Mouse (Mus musculus) midbrain, embryonic 12.5 days (tissue): ENCODE results near the gene Apol11b. TPM values are rescaled to one million over a fixed set of nuclear protein-coding genes. Genes with fewer than 3 reads are reported as not detected.
"Not testable (repeated sequence)": the region's sequence is repeated elsewhere in the genome, so short reads cannot be mapped to it uniquely, and the experiment has no call there.

Experiments used
- ATAC-seq: fragments of 200-750 bp; cut with Nextera tagmentation; 2 replicates; pipeline ENCODE4 v1.8.0; 2017; ENCODE audit warnings: low read depth, moderate TSS enrichment, moderate library complexity; ENCODE audit not compliant: low FRiP score
- H3K27ac ChIP-seq: fragments of 300-500 bp; sonication (generic); replicated peaks from 2 replicates; pipeline ENCODE4 v1.5.1; 2016; ENCODE audit warnings: mild to moderate bottlenecking
- H3K27me3 ChIP-seq: fragments of 300-500 bp; sonication (generic); 2 replicates; pipeline ENCODE4 v1.6.1; 2016; ENCODE audit warnings: mild to moderate bottlenecking
- H3K36me3 ChIP-seq: fragments of 300-500 bp; sonication (generic); 2 replicates; pipeline ENCODE4 v1.6.1; 2016
- H3K4me1 ChIP-seq: fragments of 300-500 bp; sonication (generic); 2 replicates; pipeline ENCODE4 v1.6.1; 2016
- H3K4me2 ChIP-seq: fragments of 300-500 bp; sonication (generic); replicated peaks from 2 replicates; pipeline ENCODE4 v1.6.1; 2016; ENCODE audit warnings: mild to moderate bottlenecking, moderate library complexity
- H3K4me3 ChIP-seq: fragments of 300-500 bp; sonication (generic); 2 replicates; pipeline ENCODE4 v1.5.1; 2016; ENCODE audit warnings: mild to moderate bottlenecking
- H3K9ac ChIP-seq: fragments of 300-500 bp; sonication (generic); replicated peaks from 2 replicates; pipeline ENCODE4 v1.6.1; 2016; ENCODE audit warnings: mild to moderate bottlenecking, moderate library complexity
- H3K9me3 ChIP-seq: fragments of 300-500 bp; sonication (generic); 2 replicates; pipeline ENCODE4 v1.6.1; 2016; ENCODE audit warnings: mild to moderate bottlenecking
- WGBS: fragments of 180-500 bp; shearing (Covaris S2); methylation state at CpG from one replicate; pipeline ENCODE4 v1.1.7; 2016; 5-methylcytosine and 5-hydroxymethylcytosine counted together
- polyA plus RNA-seq: library from polyadenylated mRNA; unstranded; fragments of >200 nt; fragmentation: Nextera tagmentation; extraction: Ambion mirVana; gene quantifications from 2 replicates; pipeline ENCODE4 v1.2.1, GENCODE M21; 2016

The Apol11b gene
- 0.11 and 0.25 TPM in 2 replicates for polyA plus RNA-seq

DNA sequence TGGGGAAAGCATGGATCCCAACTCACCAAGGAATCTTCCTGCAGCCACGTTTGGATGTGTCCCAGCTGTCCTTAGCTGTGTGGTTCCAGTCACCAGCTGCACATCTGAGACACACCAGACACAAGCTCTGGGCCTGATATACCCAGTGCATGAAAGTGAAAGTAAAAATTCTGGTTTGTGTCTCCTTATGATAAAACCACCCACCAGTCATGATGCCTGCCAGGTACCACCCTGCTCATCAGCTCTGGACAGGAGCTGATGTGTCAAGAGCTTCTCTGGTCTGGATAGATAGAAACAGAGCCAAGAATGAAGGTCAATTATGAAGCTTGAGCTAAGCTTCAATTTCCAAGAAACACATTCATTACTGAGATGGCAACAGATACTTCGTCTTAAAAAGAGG lies at the start of gene Apol11b:
TSS of gene Apol11b (minus strand) at position 111 of the 400 bp plus-strand sequence.
- H3K36me3 ChIP-seq, H3K4me3 ChIP-seq, H3K9me3 ChIP-seq, ATAC-seq, H3K9ac ChIP-seq, H3K27ac ChIP-seq, H3K4me2 ChIP-seq, H3K4me1 ChIP-seq, H3K27me3 ChIP-seq: not testable (repeated sequence)
- WGBS = 75% methylated on average over 2 of the region's 2 CpGs

DNA sequence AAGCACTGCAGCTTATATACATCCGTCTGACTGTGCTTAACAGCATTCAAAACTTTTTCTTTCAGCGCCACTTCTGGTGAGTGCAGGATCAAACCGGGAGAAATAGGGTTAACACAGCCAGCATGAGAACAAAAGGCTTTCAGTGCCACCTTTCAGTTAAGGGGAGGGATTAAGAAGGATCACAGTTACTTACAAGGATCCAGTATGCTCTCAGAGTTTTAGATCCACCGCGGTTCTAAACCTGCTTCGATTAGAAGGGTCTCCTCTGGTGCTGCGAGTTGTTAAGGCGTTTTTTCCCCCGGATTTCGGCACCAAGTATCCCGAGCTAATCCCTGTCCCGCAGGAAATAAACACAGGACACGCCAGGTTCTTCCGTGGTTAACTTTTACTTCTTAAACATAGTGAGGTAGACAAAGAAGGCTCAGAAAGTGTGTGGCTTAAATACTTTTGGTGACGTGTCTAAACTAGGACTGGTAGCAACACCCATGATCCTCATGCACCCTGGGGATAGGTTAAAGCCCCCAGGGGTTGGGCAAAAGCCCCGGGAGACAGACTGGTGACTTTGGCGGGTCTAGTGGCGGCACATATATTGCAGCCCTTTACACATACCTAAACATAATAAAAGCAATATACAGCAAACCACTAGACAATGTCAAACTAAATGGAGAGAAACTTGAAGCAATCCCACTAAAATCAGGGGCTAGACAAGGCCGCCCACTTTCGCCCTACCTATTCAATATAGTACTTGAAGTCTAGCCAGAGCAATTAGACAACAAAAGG lies 48.6 kb upstream of the Apol11b start:
- Histone ChIP-seq H3K4me3 (peak overlapping the region; percentile 26), H3K4me2 (peak overlapping the region; percentile 51)
- 6% methylated on average over 20 of the region's 20 CpGs for WGBS
- H3K36me3 ChIP-seq, ATAC-seq, H3K27me3 ChIP-seq, H3K27ac ChIP-seq, H3K9ac ChIP-seq, H3K4me1 ChIP-seq, H3K9me3 ChIP-seq: not testable (repeated sequence)

DNA sequence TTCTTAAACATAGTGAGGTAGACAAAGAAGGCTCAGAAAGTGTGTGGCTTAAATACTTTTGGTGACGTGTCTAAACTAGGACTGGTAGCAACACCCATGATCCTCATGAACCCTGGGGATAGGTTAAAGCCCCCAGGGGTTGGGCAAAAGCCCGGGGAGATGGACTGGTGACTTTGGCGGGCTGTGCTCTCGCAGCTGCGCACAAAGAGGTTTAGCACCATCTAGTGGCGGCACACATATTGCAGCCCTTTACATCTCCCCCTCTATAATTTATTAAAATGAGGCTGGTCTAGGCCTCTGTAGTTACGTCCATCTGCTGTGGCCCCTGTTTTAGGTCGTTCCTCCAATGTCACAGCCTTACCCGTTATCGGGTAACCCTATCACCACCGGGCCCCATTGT lies 40.9 kb upstream of the Apol11b start:
- not testable (repeated sequence) for ATAC-seq, H3K4me3 ChIP-seq, H3K9me3 ChIP-seq, H3K36me3 ChIP-seq, H3K27me3 ChIP-seq, H3K4me1 ChIP-seq, H3K9ac ChIP-seq, H3K27ac ChIP-seq, H3K4me2 ChIP-seq
- whole genome bisulfite sequencing = 19% methylated on average over 11 of the region's 11 CpGs

DNA sequence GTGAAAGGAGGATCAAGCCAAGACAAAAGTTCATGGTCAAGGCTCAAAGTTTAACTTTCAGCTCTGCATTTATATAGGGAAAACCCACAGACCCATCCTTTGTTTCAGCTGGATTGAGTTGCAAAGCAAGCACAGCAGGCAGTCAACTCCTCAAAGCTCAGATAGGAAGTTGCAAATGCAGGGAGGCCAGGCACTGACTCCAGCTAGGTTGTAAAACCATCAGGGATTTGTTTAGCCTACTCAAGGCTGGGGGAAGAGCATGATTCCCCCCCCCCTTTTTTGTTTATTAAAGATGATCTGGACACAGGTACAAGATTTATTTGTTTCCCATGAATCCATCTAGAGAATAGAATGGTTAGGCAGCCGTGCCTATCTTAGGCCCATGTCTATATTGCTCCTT lies 31.0 kb upstream of the Apol11b start:
- WGBS = 85% methylated on average over 1 of the region's 1 CpGs
- H3K36me3 ChIP-seq, H3K9ac ChIP-seq, ATAC-seq, H3K4me3 ChIP-seq, H3K9me3 ChIP-seq, H3K27me3 ChIP-seq, H3K4me2 ChIP-seq, H3K27ac ChIP-seq, H3K4me1 ChIP-seq: not testable (repeated sequence)

DNA sequence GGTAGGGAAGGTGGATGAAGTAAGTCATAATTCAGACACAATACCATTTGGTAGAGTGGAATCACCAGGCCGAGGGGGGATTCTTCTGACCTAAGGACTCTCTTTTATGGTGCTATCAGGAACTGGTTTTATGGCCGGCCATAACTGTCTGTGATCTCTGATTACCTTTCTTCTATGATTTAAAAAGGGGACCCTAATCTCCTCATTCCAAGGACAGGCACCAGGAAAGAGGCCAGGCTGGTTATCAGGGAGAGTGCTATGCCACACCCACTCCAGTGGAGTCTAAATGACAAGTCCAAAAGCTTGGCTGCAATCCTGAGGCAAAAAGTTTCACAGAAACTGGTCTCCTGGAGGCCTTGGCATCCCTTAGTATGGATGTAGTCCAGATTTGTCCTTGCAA lies 18.8 kb upstream of the Apol11b start:
- H3K27ac ChIP-seq, H3K36me3 ChIP-seq, H3K4me1 ChIP-seq, H3K4me2 ChIP-seq, H3K9ac ChIP-seq, ATAC-seq, H3K9me3 ChIP-seq, H3K27me3 ChIP-seq, H3K4me3 ChIP-seq: not testable (repeated sequence)
- WGBS = 87% methylated on average over 2 of the region's 2 CpGs

DNA sequence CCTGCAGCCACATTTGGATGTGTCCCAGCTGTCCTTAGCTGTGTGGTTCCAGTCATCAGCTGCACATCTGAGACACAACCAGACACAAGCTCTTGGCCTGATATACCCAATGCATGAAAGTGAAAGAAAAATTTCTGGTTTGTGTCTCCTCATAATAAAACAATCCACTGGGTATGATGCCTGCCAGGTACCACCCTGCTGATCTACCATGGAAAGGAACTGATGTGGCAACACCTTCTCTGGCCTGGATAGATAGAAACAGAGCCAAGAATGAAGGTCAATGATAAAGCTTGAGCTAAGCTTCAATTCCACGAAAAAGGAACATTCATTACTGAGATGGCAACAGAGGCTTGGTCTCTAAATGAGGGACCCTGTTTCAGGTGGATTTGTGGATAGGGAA lies 16.7 kb upstream of the Apol11b start:
- H3K27me3 ChIP-seq, H3K27ac ChIP-seq, H3K4me2 ChIP-seq, H3K36me3 ChIP-seq, H3K4me1 ChIP-seq, ATAC-seq, H3K9me3 ChIP-seq, H3K4me3 ChIP-seq, H3K9ac ChIP-seq: not testable (repeated sequence)
- 100% methylated on average over 1 of the region's 1 CpGs for WGBS

DNA sequence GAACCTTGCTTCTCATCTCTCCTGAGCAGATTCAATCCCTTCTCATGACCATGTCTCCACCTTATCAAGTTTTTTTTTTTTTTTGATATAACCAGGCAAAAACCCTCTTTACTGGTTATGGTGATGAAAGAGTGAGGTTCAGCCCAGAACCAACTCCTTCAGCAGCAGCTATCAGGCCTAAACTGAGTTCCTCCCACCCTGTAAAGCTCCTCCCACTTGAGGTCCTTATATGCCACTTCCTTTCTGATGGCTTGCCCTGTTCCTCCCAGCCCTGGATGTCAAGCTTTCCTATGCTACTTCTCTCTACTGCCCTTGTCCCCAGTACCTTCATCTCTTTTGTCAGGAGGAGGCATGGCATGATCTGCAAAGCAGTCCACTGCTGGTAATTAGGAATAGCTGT lies 8.1 kb upstream of the Apol11b start:
- ATAC-seq, H3K9ac ChIP-seq, H3K4me2 ChIP-seq: not testable (repeated sequence)

DNA sequence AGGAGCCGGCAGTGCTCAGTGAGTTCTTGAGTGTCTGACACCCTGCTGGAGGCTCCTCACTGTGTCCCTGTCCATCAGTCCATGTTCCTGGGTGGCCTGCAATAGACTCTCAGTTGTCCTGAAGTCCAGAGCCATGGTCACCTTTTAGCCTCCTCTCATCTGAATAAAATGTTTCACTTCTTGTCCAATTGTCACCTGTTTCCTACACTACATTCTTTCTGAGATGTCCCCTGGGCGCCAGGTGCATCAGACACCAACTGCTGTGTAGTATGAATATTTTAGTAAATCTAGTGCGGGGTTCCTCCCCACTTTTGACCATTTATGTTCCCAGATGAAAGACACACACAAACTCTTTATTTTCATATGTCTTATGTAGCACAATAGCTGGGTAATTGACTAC lies 13.3 kb downstream of the Apol11b start:
- H3K4me1 ChIP-seq, ATAC-seq, H3K4me3 ChIP-seq, H3K9ac ChIP-seq, H3K27me3 ChIP-seq, H3K36me3 ChIP-seq, H3K4me2 ChIP-seq, H3K9me3 ChIP-seq, H3K27ac ChIP-seq: not testable (repeated sequence)
- 86% methylated on average over 3 of the region's 3 CpGs for WGBS

More for the DNA sequence above, 8.1 kb upstream of the Apol11b start:
- not testable (repeated sequence) for H3K36me3 ChIP-seq, H3K27ac ChIP-seq, H3K4me1 ChIP-seq, H3K27me3 ChIP-seq, H3K9me3 ChIP-seq, H3K4me3 ChIP-seq

DNA sequence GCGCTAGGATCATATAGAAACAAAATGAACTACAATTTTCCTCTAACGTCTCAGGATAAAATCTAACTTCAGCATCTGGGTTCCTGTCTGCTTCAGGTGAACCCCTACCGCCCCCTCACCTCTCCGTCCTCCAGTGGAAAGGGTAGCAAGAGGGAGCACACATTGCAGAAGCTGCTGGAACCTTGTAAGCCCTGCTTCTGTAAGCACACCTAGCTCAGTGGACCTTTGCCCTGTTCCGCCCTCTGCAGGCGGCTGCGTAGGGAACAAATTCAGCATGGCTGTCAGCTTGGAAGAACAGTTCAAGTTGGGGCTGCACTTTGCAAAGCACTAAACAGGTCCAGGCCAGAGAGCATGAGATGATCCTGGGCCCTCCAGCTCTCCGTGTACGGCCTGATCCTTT lies 14.4 kb downstream of the Apol11b start:
- not testable (repeated sequence) for ATAC-seq, H3K36me3 ChIP-seq
- 60% methylated on average over 9 of the region's 9 CpGs for WGBS

DNA sequence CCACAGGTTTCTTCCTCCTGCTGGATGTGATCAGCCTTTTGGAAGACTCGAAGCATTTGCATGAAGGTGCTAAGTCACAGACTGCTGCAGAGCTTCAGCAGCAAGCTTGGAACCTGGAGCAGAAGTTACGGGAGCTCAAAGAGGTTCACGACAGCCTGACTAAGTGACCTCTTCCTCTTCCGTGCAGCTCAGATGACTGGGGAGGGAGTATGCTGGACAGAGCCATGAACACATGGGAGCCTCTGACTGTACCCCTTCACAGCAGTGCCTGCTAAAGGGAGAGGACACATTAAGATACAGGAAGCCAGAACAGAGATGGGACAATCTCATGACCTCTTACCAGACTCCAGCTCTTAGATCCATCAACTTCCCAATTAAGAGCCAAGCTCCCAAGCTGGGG lies 16.6 kb downstream of the Apol11b start:
- H3K27ac ChIP-seq, H3K9me3 ChIP-seq, ATAC-seq, H3K9ac ChIP-seq, H3K4me1 ChIP-seq, H3K4me3 ChIP-seq, H3K4me2 ChIP-seq, H3K36me3 ChIP-seq, H3K27me3 ChIP-seq: not testable (repeated sequence)
- WGBS = 81% methylated on average over 4 of the region's 4 CpGs

More for the DNA sequence above, 14.4 kb downstream of the Apol11b start:
- H3K27ac ChIP-seq, H3K9ac ChIP-seq, H3K9me3 ChIP-seq, H3K4me2 ChIP-seq, H3K27me3 ChIP-seq, H3K4me1 ChIP-seq, H3K4me3 ChIP-seq: not testable (repeated sequence)

DNA sequence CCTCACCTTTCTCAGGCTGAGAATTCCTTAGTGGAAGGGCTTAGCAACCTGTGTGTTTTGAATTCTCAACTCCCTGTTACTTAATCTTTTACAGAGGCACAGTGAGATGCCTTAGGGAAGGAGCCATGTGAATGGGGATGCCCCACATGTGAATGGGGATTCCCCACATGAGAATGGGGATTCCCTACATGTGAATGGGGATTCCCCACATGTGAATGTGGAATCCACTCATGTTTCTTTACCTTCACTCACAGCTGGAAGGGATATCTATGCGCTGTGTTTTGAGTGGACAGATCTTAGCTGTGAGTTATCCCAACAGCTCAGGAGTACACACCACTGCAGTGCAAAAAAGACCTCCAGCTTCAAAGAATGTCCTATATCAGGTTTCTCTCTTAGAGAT lies 18.4 kb downstream of the Apol11b start:
- H3K4me3 ChIP-seq = no peak overlapping the region
- H3K4me1 ChIP-seq = no peaks in the 10 kb centered on the region
- H3K9ac ChIP-seq = no peak overlapping the region
- no peak overlapping the region for H3K4me2 ChIP-seq
- no peaks in the 10 kb centered on the region for H3K9me3 ChIP-seq
- H3K27me3 ChIP-seq = no peaks in the 10 kb centered on the region
- WGBS = 94% methylated on average over 1 of the region's 1 CpGs
- no peak for ATAC-seq
- no peaks in the 10 kb centered on the region for H3K36me3 ChIP-seq
- H3K27ac ChIP-seq = no peak overlapping the region

DNA sequence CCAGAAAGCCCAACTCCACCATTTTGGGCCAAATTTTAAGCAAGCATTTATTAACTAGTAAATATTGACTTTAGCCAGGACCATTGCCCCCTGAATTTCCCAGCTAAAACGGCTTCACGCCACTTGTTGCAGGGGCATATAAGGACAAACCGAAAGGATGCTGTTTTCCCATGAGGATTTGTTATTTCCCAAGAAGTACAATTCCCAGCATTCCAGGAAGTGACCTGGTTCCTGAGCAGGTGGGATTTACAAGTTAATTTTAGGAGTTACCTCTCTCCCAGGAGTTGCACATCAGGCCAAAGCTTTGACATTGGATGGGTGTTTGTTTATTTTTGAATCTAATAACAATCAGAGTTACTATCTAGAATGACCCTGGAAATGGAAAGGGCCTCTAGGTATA lies 37.0 kb downstream of the Apol11b start:
- no peak for ATAC-seq
- 97% methylated on average over 3 of the region's 3 CpGs for WGBS
- H3K36me3 ChIP-seq = no peaks in the 10 kb centered on the region
- H3K27ac ChIP-seq = no peak overlapping the region
- no peaks in the 10 kb centered on the region for H3K9me3 ChIP-seq
- no peak overlapping the region for H3K4me3 ChIP-seq
- H3K27me3 ChIP-seq = no peaks in the 10 kb centered on the region
- H3K4me1 ChIP-seq = no peaks in the 10 kb centered on the region
- no peak overlapping the region for H3K9ac ChIP-seq
- no peak overlapping the region for H3K4me2 ChIP-seq

DNA sequence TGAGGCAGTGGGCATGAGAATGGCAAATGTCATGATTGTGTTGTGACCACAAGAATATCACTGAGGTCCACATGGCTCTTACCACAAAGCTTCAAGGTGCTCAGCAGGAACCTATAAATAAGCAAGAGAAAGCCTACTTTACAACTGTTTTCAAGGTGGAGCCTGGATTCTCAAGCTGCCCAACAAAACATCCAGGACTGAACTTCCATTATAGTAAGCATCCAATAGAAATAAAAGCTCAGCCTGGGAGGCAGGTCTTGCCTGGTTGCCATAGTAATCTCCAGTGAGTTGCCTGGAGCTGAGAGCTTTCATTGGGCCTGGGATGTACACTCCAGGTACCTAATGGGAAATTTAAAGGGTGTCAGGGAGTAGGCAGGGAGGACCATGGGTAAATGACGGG lies 44.1 kb downstream of the Apol11b start, which contains the start of gene Gm36245:
TSS of gene Gm36245 (plus strand) at position 301 of the 400 bp plus-strand sequence.
- no peak within 1 kb of the TSS for H3K9ac ChIP-seq
- no peak within 1 kb of the TSS for H3K27ac ChIP-seq
- H3K9me3 ChIP-seq = no peaks in the 10 kb centered on the region
- H3K4me2 ChIP-seq = no peak within 1 kb of the TSS
- 88% methylated on average over 1 of the region's 1 CpGs for WGBS
- H3K4me3 ChIP-seq = no peak within 1 kb of the TSS
- H3K36me3 ChIP-seq = no peaks in the 10 kb centered on the region
- no peaks in the 10 kb centered on the region for H3K27me3 ChIP-seq
- H3K4me1 ChIP-seq = no peaks in the 10 kb centered on the region
- ATAC-seq = no peak
